In genomic region chr12:91800861-91801385, GRCm38 (mm10) we compare ENCODE assay signal across 13 mouse cellular contexts.
"Had no signal": no experiment of that assay in that cellular context is flagged by ENCODE, and none has a peak within 500 bp of the region (broad histone marks: within the 10 kb centered on the region; RNA-seq: fewer than 3 reads in every experiment).

No protein-coding gene starts in this region.

- H3K4me2 ChIP-seq: limb, embryonic 15.5 days; midbrain, embryonic 13.5 days; neural tube, embryonic 15.5 days had no signal

- ATAC-seq: midbrain, embryonic 13.5 days had no signal

- H3K4me1 ChIP-seq: limb, embryonic 15.5 days; midbrain, embryonic 13.5 days; neural tube, embryonic 15.5 days had no signal

- H3K9me3 ChIP-seq: limb, embryonic 15.5 days; midbrain, embryonic 13.5 days; neural tube, embryonic 15.5 days had no signal

- H3K4me3 ChIP-seq: layer of hippocampus, adult 2 months; limb, embryonic 15.5 days; midbrain, embryonic 13.5 days; neural tube, embryonic 15.5 days had no signal

- H3K36me3 ChIP-seq: limb, embryonic 15.5 days; midbrain, embryonic 13.5 days; neural tube, embryonic 15.5 days had no signal

- H3K27me3 ChIP-seq: limb, embryonic 15.5 days; midbrain, embryonic 13.5 days; neural tube, embryonic 15.5 days had no signal

- DNase-seq: kidney, adult 11 months; kidney, adult 9 months; kidney, postnatal 4 days; lung, adult 18-20 months; right cerebral cortex, adult 18-20 months; right cerebral cortex, postnatal 25 days; thymus, adult 18-20 months; thymus, postnatal 14 days had no signal

- H3K27ac ChIP-seq: kidney, postnatal 0 days; layer of hippocampus, adult 2 months; limb, embryonic 15.5 days; midbrain, embryonic 13.5 days; neural tube, embryonic 15.5 days had no signal

- H3K9ac ChIP-seq: limb, embryonic 15.5 days; midbrain, embryonic 13.5 days; neural tube, embryonic 15.5 days had no signal
